Mouse (Mus musculus) lung, embryonic 16.5 days (tissue): Measurements from ENCODE around the gene Basp1. TPM values are rescaled to one million over a fixed set of nuclear protein-coding genes. Genes with fewer than 3 reads are reported as not detected.
"Not testable (repeated sequence)": the region's sequence is repeated elsewhere in the genome, so short reads cannot be mapped to it uniquely, and the experiment has no call there.

Experiments used
- ATAC-seq: fragments of 200-750 bp; cut with Nextera tagmentation; 2 replicates; pipeline ENCODE4 v1.8.0; 2017; ENCODE audit warnings: low read depth, mild to moderate bottlenecking, moderate library complexity
- H3K27ac ChIP-seq: fragments of 300-500 bp; sonication (generic); 2 replicates; pipeline ENCODE4 v1.5.1; 2014; ENCODE audit warnings: mild to moderate bottlenecking, control low read depth, low read length
- H3K27me3 ChIP-seq: fragments of 300-500 bp; sonication (generic); 2 replicates; pipeline ENCODE4 v1.6.1; 2014; ENCODE audit warnings: low read depth, low read length, mixed read lengths; ENCODE audit not compliant: control insufficient read depth, insufficient read depth
- H3K36me3 ChIP-seq: fragments of 300-500 bp; sonication (generic); 2 replicates; pipeline ENCODE4 v1.6.1; 2014; ENCODE audit warnings: low read length; ENCODE audit not compliant: control insufficient read depth, insufficient read depth
- H3K4me1 ChIP-seq: fragments of 300-500 bp; sonication (generic); replicated peaks from 2 replicates; pipeline ENCODE4 v1.6.1; 2014; ENCODE audit warnings: low read length, mixed read lengths; ENCODE audit not compliant: control insufficient read depth, insufficient read depth
- H3K4me2 ChIP-seq: fragments of 300-500 bp; sonication (generic); 2 replicates; pipeline ENCODE4 v1.6.1; 2014; ENCODE audit warnings: low read depth, low read length, control low read depth
- H3K4me3 ChIP-seq: fragments of 300-500 bp; sonication (generic); 2 replicates; pipeline ENCODE4 v1.5.1; 2014; ENCODE audit warnings: mild to moderate bottlenecking, low read length, control low read depth
- H3K9ac ChIP-seq: fragments of 300-500 bp; sonication (generic); 2 replicates; pipeline ENCODE4 v1.6.1; 2014; ENCODE audit warnings: low read length, control low read depth
- H3K9me3 ChIP-seq: fragments of 300-500 bp; sonication (generic); 2 replicates; pipeline ENCODE4 v1.6.1; 2016; ENCODE audit warnings: low read length; ENCODE audit not compliant: control insufficient read depth
- WGBS: fragments of 180-500 bp; shearing (Covaris S2); extraction: QIAGEN DNeasy Blood & Tissue Kit; methylation state at CpG from one replicate; pipeline ENCODE4 v1.1.7; 2014; 5-methylcytosine and 5-hydroxymethylcytosine counted together
- polyA plus RNA-seq: library from polyadenylated mRNA; unstranded; fragments of >200 nt; fragmentation: Nextera tagmentation; extraction: Ambion mirVana; gene quantifications from 2 replicates; pipeline ENCODE4 v1.2.1, GENCODE M21; 2015

The Basp1 gene
- 9.3 and 13.0 TPM in 2 replicates for polyA plus RNA-seq

- H3K4me3 ChIP-seq = peak within 1 kb of the TSS; percentile 77
- WGBS = under 1% methylated on average over 25 of the region's 60 CpGs
- no peaks in the 10 kb centered on the region for H3K27me3 ChIP-seq
- H3K4me1 ChIP-seq = peaks cover 11% of the 10 kb centered on the region
- H3K9ac ChIP-seq = peak within 1 kb of the TSS; percentile 82
- ATAC-seq = peak; percentile 72
- H3K27ac ChIP-seq = peak within 1 kb of the TSS; percentile 76
- H3K36me3 ChIP-seq = no peaks in the 10 kb centered on the region
- peak within 1 kb of the TSS; percentile 81 for H3K4me2 ChIP-seq
- H3K9me3 ChIP-seq = no peaks in the 10 kb centered on the region
These were observed at the start of gene Basp1 for GRCm38 (mm10) chr15:25413378-25413901. Gene Basp1 (minus strand): TSS chr15:25413764.

DNA sequence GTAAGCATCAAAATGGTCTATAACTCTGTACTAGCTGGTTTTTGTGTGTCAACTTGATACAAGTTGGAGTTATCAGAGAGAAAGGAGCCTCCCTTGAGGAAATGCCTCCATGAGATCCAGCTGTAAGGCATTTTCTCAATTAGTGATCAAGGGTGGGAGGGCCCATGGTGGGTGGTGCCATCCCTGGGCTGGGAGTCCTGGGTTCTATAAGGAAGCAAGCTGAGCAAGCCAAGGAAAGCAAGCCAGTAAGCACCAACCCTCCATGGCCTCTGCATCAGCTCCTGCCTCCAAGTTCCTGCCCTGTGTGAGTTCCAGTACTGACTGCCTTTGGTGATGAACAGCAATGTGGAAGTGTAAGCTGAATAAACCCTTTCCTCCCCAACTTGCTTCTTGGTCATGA is 49.5 kb upstream of the Basp1 start:
- ATAC-seq = not testable (repeated sequence)

DNA sequence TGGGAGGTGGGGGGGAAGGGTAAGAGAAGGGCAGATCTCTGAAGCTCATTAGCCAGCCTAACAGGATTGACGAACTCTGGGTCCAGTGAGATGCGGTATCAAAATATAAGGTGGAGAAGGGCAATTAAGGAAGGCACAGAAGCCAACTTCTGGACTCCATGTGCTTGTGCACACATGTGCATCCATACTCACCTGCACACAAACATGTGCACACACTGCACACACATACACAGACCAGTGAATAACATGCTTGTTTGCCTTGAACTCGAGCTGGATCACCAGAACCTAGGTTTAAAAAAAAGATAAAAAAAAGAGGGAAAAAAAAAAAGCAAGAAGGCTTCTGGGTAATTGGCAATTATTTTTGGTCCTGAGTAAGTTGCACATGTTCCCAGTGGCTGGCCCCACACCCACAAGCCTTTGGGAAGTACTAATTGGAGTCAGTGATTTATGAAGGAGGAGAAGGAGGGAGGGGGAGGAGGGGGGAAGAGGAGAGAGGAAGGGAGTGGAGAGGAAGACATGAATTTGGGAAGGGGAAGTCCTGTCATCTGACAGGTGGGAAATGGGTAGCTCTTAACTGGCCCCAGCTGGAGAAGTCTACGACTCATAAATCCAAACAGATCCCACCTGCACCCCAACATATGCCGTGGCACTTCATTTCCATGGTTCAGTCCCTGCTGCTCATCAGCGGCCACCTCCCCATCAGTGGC is 48.6 kb upstream of the Basp1 start:
- Histone ChIP-seq H3K27ac (no peak overlapping the region), H3K4me2 (no peak overlapping the region), H3K9ac (no peak overlapping the region), H3K4me3 (no peak overlapping the region), H3K9me3 (no peaks in the 10 kb centered on the region), H3K4me1 (peaks cover 13% of the 10 kb centered on the region), H3K36me3 (no peaks in the 10 kb centered on the region), H3K27me3 (no peaks in the 10 kb centered on the region)
- WGBS = 67% methylated on average over 6 of the region's 6 CpGs
- ATAC-seq = no peak

More for the DNA sequence above, 49.5 kb upstream of the Basp1 start:
- not testable (repeated sequence) for H3K9me3 ChIP-seq, H3K4me3 ChIP-seq, H3K27ac ChIP-seq, H3K36me3 ChIP-seq, H3K4me2 ChIP-seq, H3K27me3 ChIP-seq, H3K9ac ChIP-seq
- peaks cover 13% of the 10 kb centered on the region for H3K4me1 ChIP-seq

DNA sequence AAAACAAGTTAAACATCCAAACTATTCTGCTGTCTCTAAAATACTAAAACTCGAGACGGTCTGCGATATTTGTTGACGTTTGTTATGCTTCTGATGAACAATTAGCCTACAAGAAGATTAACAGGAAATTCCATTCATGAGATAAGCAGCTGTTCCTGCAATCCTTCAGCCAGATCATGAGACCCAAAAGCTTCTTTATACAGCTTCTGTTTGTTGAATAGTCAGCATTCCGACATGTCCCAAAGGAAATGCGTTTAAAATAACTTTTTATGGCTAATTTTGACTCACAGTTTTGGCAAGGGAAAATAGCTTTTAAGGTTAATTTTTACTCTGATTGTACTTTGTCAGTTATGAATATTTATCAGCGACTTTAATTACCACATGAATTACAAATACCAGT is 46.3 kb upstream of the Basp1 start:
- Histone ChIP-seq H3K36me3 (no peaks in the 10 kb centered on the region), H3K27ac (peak overlapping the region; percentile 65), H3K4me2 (peak overlapping the region; percentile 4; the same call in 1 of the 2 replicates), H3K27me3 (no peaks in the 10 kb centered on the region), H3K4me3 (no peak overlapping the region), H3K9ac (no peak overlapping the region), H3K4me1 (peaks cover 13% of the 10 kb centered on the region), H3K9me3 (no peaks in the 10 kb centered on the region)
- peak; percentile 86 for ATAC-seq
- WGBS = 18% methylated on average over 7 of the region's 7 CpGs

- 48% methylated on average over 2 of the region's 2 CpGs for WGBS
- Histone ChIP-seq H3K4me2 (no peak overlapping the region), H3K27me3 (no peaks in the 10 kb centered on the region), H3K36me3 (no peaks in the 10 kb centered on the region), H3K27ac (no peak overlapping the region), H3K9ac (no peak overlapping the region), H3K4me1 (peaks cover 13% of the 10 kb centered on the region), H3K4me3 (no peak overlapping the region), H3K9me3 (no peaks in the 10 kb centered on the region)
- no peak for ATAC-seq
These were observed 43.9 kb upstream of the Basp1 start for GRCm38 (mm10) chr15:25457421-25457820.

- WGBS = 92% methylated on average over 3 of the region's 3 CpGs
- Histone ChIP-seq H3K27ac (no peak overlapping the region), H3K9me3 (no peaks in the 10 kb centered on the region), H3K4me2 (no peak overlapping the region), H3K36me3 (no peaks in the 10 kb centered on the region), H3K9ac (no peak overlapping the region), H3K4me3 (no peak overlapping the region), H3K4me1 (no peaks in the 10 kb centered on the region), H3K27me3 (no peaks in the 10 kb centered on the region)
- no peak for ATAC-seq
These were observed 40.0 kb upstream of the Basp1 start for GRCm38 (mm10) chr15:25453538-25453937.

- Histone ChIP-seq H3K27me3 (no peaks in the 10 kb centered on the region), H3K4me2 (no peak overlapping the region), H3K27ac (no peak overlapping the region), H3K4me3 (no peak overlapping the region), H3K36me3 (no peaks in the 10 kb centered on the region), H3K9me3 (no peaks in the 10 kb centered on the region), H3K4me1 (peaks cover 2% of the 10 kb centered on the region; the same call in 1 of the 2 replicates), H3K9ac (no peak overlapping the region)
- WGBS = 41% methylated on average over 1 of the region's 1 CpGs
- no peak for ATAC-seq
These were observed 35.8 kb upstream of the Basp1 start for GRCm38 (mm10) chr15:25449348-25449747.

DNA sequence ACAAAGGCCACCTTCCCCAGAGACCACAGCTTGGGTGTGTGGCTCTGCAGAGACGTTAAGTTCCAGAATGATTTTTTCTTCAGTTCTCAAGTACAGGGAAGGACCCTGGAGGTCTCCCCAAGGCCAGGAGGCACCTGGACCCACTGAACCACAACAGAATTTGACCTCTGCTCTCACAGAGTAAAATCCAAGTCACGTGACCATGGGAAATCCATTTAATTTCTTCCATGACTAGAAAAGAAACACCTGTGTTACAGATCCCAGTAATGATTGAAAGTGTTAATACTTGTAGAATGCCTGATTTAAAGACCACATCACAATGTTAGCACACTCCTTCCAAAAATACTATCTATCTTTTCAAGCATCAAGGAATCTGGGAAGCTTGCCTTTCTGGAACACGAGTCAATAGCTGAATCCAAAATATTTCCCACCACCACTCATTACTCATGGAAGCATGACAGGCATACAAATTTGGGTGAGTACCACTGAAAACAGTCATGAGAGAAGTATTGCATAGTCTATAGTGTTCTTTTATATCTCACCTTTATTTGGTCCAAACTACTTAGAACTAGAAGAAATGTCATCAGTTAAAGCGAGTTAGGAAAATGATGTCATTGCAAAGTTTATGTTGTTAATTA is 35.3 kb upstream of the Basp1 start:
- no peak overlapping the region for H3K4me2 ChIP-seq
- no peaks in the 10 kb centered on the region for H3K9me3 ChIP-seq
- WGBS = 70% methylated on average over 4 of the region's 4 CpGs
- no peak overlapping the region for H3K27ac ChIP-seq
- H3K27me3 ChIP-seq = no peaks in the 10 kb centered on the region
- no peaks in the 10 kb centered on the region for H3K36me3 ChIP-seq
- no peak overlapping the region for H3K4me3 ChIP-seq
- H3K9ac ChIP-seq = no peak overlapping the region
- no peak for ATAC-seq
- peaks cover 2% of the 10 kb centered on the region; the same call in 1 of the 2 replicates for H3K4me1 ChIP-seq

GRCm38 (mm10) chr15:25447136-25447535 is 33.6 kb upstream of the Basp1 start:
- no peak for ATAC-seq
- no peak overlapping the region for H3K4me3 ChIP-seq
- WGBS = 68% methylated on average over 6 of the region's 6 CpGs
- no peaks in the 10 kb centered on the region for H3K27me3 ChIP-seq
- H3K36me3 ChIP-seq = no peaks in the 10 kb centered on the region
- no peaks in the 10 kb centered on the region for H3K9me3 ChIP-seq
- H3K27ac ChIP-seq = no peak overlapping the region
- H3K4me1 ChIP-seq = peaks cover 2% of the 10 kb centered on the region; the same call in 1 of the 2 replicates
- H3K4me2 ChIP-seq = no peak overlapping the region
- no peak overlapping the region for H3K9ac ChIP-seq
